Mouse (Mus musculus) neural tube, embryonic 11.5 days (tissue): Measurements from ENCODE around the gene Egflam. TPM values are rescaled to one million over a fixed set of nuclear protein-coding genes. Genes with fewer than 3 reads are reported as not detected.

ENCODE experiments used
- ATAC-seq: fragments of 200-750 bp; cut with Nextera tagmentation; 2 replicates; pipeline ENCODE4 v1.8.0; 2017; ENCODE audit warnings: moderate number of reproducible peaks, mild to moderate bottlenecking, moderate TSS enrichment, moderate library complexity; ENCODE audit not compliant: insufficient read depth, low FRiP score, low TSS enrichment
- DNase-seq: peaks from one replicate; pipeline ENCODE4 v3.0.0-alpha.2; 2015; ENCODE audit warnings: low spot score
- H3K27ac ChIP-seq: fragments of 300-500 bp; sonication (generic); 2 replicates; pipeline ENCODE4 v1.5.1; 2014; ENCODE audit warnings: low read depth, mild to moderate bottlenecking, low read length
- H3K27me3 ChIP-seq: fragments of 300-500 bp; sonication (generic); 2 replicates; pipeline ENCODE4 v1.6.1; 2014; ENCODE audit warnings: mild to moderate bottlenecking, low read length, mixed read lengths; ENCODE audit not compliant: control insufficient read depth, insufficient read depth
- H3K36me3 ChIP-seq: fragments of 300-500 bp; sonication (generic); 2 replicates; pipeline ENCODE4 v1.6.1; 2014; ENCODE audit warnings: mild to moderate bottlenecking, low read length, moderate library complexity, mixed read lengths; ENCODE audit not compliant: control insufficient read depth, insufficient read depth
- H3K4me1 ChIP-seq: fragments of 300-500 bp; sonication (generic); 2 replicates; pipeline ENCODE4 v1.6.1; 2014; ENCODE audit warnings: low read length, mixed read lengths; ENCODE audit not compliant: control insufficient read depth, insufficient read depth
- H3K4me2 ChIP-seq: fragments of 300-500 bp; sonication (generic); 2 replicates; pipeline ENCODE4 v1.6.1; 2014; ENCODE audit warnings: low read depth, mild to moderate bottlenecking, moderate library complexity
- H3K4me3 ChIP-seq: fragments of 300-500 bp; sonication (generic); 2 replicates; pipeline ENCODE4 v1.5.1; 2014; ENCODE audit warnings: low read depth, low read length
- H3K9ac ChIP-seq: fragments of 300-500 bp; sonication (generic); 2 replicates; pipeline ENCODE4 v1.6.1; 2014; ENCODE audit warnings: mild to moderate bottlenecking, low read length
- H3K9me3 ChIP-seq: fragments of 300-500 bp; sonication (generic); 2 replicates; pipeline ENCODE4 v1.6.1; 2016; ENCODE audit warnings: low read length; ENCODE audit not compliant: control insufficient read depth
- WGBS: fragments of 180-500 bp; shearing (Covaris S2); extraction: QIAGEN DNeasy Blood & Tissue Kit; methylation state at CpG from one replicate; pipeline ENCODE4 v1.1.7; 2014; 5-methylcytosine and 5-hydroxymethylcytosine counted together
- polyA plus RNA-seq: library from polyadenylated mRNA; unstranded; fragments of >200 nt; fragmentation: Nextera tagmentation; extraction: Ambion mirVana; gene quantifications from 2 replicates; pipeline ENCODE4 v1.2.1, GENCODE M21; 2014

The Egflam gene
- polyA plus RNA-seq, 1 experiment from 2014 or later, result 15.5 TPM

GRCm38 (mm10) chr15:7216581-7217272, 181.5 kb downstream of the Egflam start:
- no peak overlapping the region for H3K27ac ChIP-seq
- 88% methylated on average over 9 of the region's 9 CpGs for WGBS

GRCm38 (mm10) chr15:7215845-7216244, 182.3 kb downstream of the Egflam start:
- no peak for DNase-seq

More at GRCm38 (mm10) chr15:7216581-7217272, 181.5 kb downstream of the Egflam start:
- Histone ChIP-seq H3K4me1 (no peaks in the 10 kb centered on the region), H3K36me3 (no peaks in the 10 kb centered on the region), H3K27me3 (no peaks in the 10 kb centered on the region), H3K9me3 (no peaks in the 10 kb centered on the region), H3K9ac (no peak overlapping the region), H3K4me3 (no peak overlapping the region), H3K4me2 (no peak overlapping the region)
- no peak for DNase-seq
- no peak for ATAC-seq

DNA sequence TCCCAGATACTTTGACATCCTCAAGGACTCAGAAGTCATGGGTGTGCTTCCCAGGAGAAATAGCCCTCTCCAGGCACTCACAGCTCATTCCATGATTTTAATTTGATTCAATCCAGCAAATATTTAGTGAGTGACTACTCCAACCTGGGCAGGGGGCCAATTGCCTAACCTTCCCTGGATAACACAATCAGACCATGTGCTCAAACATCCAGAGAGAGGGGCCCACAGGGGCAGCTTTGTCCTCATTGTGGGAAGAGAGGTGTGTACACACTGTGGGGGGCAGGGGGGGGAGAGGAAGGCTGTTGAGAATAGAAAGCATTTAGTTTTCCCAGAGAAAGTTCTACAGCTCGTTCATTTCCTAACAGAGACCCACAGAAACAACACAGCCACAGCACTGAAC, 184.5 kb downstream of the Egflam start:
- H3K27ac ChIP-seq, result no peak overlapping the region
- H3K9ac ChIP-seq, result no peak overlapping the region
- DNase-seq, result no peak
- ATAC-seq, result no peak
- no peaks in the 10 kb centered on the region for H3K9me3 ChIP-seq
- H3K4me2 ChIP-seq, result no peak overlapping the region
- no peaks in the 10 kb centered on the region for H3K4me1 ChIP-seq
- H3K4me3 ChIP-seq, result no peak overlapping the region
- H3K27me3 ChIP-seq, result no peaks in the 10 kb centered on the region
- H3K36me3 ChIP-seq, result no peaks in the 10 kb centered on the region
- 72% methylated on average over 1 of the region's 1 CpGs for WGBS

More at GRCm38 (mm10) chr15:7215845-7216244, 182.3 kb downstream of the Egflam start:
- Histone ChIP-seq H3K9ac (no peak overlapping the region), H3K36me3 (no peaks in the 10 kb centered on the region), H3K4me2 (no peak overlapping the region), H3K4me3 (no peak overlapping the region), H3K4me1 (no peaks in the 10 kb centered on the region), H3K9me3 (no peaks in the 10 kb centered on the region), H3K27ac (no peak overlapping the region), H3K27me3 (no peaks in the 10 kb centered on the region)
- 94% methylated on average over 3 of the region's 3 CpGs for WGBS
- no peak for ATAC-seq

DNA sequence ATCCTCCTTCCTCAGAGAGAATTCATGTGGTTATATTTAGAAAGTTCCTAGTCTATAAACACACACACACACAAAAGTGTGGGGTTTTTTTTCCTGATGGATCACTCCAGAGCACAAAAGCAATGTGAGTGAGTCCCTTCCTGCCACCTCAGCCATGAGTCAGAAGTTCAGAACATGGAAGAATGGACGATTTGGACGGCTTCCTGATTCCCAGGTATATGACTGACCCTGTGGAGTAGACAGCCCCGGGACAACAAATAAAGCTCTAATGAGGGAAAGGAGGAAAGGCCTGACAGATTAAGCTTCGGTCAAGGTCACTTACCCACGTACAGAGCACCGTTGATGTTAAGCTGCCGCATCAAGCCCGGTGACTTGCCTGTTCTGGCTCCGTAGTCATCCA, 190.0 kb downstream of the Egflam start:
- no peak for DNase-seq
- ATAC-seq, result no peak
- H3K27me3 ChIP-seq, result no peaks in the 10 kb centered on the region
- no peak overlapping the region for H3K27ac ChIP-seq
- no peak overlapping the region for H3K4me3 ChIP-seq
- H3K9me3 ChIP-seq, result no peaks in the 10 kb centered on the region
- WGBS, result 90% methylated on average over 9 of the region's 9 CpGs
- no peak overlapping the region for H3K4me2 ChIP-seq
- H3K9ac ChIP-seq, result no peak overlapping the region
- H3K4me1 ChIP-seq, result peaks cover 7% of the 10 kb centered on the region; the same call in 1 of the 2 replicates
- no peaks in the 10 kb centered on the region for H3K36me3 ChIP-seq

GRCm38 (mm10) chr15:7207292-7207691, 190.9 kb downstream of the Egflam start:
- no peak overlapping the region for H3K4me2 ChIP-seq
- no peak overlapping the region for H3K27ac ChIP-seq
- DNase-seq (no peak), ATAC-seq (no peak)
- H3K9ac ChIP-seq, result no peak overlapping the region
- H3K27me3 ChIP-seq, result no peaks in the 10 kb centered on the region
- H3K9me3 ChIP-seq, result no peaks in the 10 kb centered on the region
- 82% methylated on average over 7 of the region's 7 CpGs for WGBS
- peaks cover 8% of the 10 kb centered on the region; the same call in 1 of the 2 replicates for H3K4me1 ChIP-seq
- H3K4me3 ChIP-seq, result no peak overlapping the region
- H3K36me3 ChIP-seq, result no peaks in the 10 kb centered on the region

- ATAC-seq, result no peak
- no peak overlapping the region for H3K27ac ChIP-seq
These were observed 192.1 kb downstream of the Egflam start for GRCm38 (mm10) chr15:7206110-7206509.

GRCm38 (mm10) chr15:7204917-7205316, 193.3 kb downstream of the Egflam start:
- WGBS, result 80% methylated on average over 13 of the region's 13 CpGs
- Histone ChIP-seq H3K9ac (no peak overlapping the region), H3K9me3 (no peaks in the 10 kb centered on the region), H3K4me3 (no peak overlapping the region), H3K4me1 (peaks cover 14% of the 10 kb centered on the region; the same call in 1 of the 2 replicates), H3K36me3 (no peaks in the 10 kb centered on the region), H3K4me2 (no peak overlapping the region), H3K27ac (no peak overlapping the region), H3K27me3 (no peaks in the 10 kb centered on the region)
- ATAC-seq (no peak), DNase-seq (no peak)

More at GRCm38 (mm10) chr15:7206110-7206509, 192.1 kb downstream of the Egflam start:
- H3K27me3 ChIP-seq, result no peaks in the 10 kb centered on the region
- H3K4me2 ChIP-seq, result no peak overlapping the region
- peaks cover 14% of the 10 kb centered on the region; the same call in 1 of the 2 replicates for H3K4me1 ChIP-seq
- DNase-seq, result no peak
- no peaks in the 10 kb centered on the region for H3K36me3 ChIP-seq
- 45% methylated on average over 5 of the region's 5 CpGs for WGBS
- no peak overlapping the region for H3K4me3 ChIP-seq
- H3K9me3 ChIP-seq, result no peaks in the 10 kb centered on the region
- H3K9ac ChIP-seq, result no peak overlapping the region

DNA sequence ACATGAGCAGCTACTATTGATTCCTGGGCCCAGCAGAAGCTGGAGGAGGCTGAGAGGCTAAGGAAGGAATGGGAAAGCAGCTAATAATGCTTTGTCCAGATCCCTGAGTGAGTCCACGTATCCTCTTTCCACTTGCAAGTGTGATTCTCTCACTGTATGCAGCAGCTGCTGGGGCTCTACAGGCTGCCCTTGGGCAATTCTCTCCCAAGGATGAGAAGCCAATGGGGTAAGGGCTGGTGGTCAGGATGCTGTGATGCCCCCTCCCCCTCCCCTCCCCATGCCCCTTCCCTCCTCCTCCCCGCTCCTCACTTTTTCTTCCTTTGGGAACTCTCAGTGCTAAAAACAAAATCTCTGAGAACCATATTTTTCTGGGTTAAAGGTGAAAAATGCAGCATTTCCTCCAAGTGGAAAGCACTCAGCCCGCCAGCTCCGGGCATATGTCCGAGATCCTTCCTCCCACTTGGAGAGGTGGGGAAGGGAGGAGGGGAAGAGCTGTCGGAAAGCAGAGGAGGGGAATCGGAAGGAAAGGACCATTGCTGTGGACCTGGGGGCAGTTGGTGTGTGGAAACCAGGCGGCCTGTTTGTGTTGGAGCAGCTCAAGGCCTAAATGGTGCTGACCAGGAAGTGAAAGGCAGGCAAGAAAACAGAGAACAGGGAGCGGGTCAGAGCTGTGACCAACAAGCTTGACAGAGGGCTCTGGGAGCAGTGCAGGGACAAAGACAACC, 194.4 kb downstream of the Egflam start:
- Histone ChIP-seq H3K4me3 (no peak overlapping the region), H3K27ac (no peak overlapping the region), H3K4me1 (peaks cover 14% of the 10 kb centered on the region; the same call in 1 of the 2 replicates), H3K27me3 (no peaks in the 10 kb centered on the region), H3K36me3 (no peaks in the 10 kb centered on the region), H3K9me3 (no peaks in the 10 kb centered on the region), H3K4me2 (no peak overlapping the region), H3K9ac (no peak overlapping the region)
- no peak for ATAC-seq
- WGBS, result 58% methylated on average over 8 of the region's 9 CpGs
- DNase-seq, result no peak
